Mouse (Mus musculus): ENCODE measurements around the gene Plb1.

DNA sequence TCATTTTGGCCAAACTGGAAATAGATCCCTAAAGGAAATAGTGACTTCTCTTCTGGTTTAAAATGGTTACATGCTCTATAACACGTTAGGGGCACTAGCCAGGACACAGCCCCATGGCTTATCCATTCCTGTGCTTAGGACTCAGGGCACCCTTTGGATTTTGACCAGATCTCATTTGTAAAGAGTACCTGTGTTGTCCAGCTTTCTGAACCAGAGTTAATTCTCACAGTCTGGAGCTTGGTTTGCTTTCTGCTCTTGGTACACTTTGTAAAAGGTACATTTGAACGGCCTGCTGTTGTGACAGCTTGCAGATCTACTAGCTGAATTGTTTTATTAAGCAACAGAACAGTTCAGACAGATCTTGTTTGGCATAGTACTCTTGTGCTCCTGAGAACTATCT lies 25.8 kb upstream of the Plb1 start:
- TF ChIP-seq CTCF (IDR thresholded peaks at IDR 0.05; ENCODE audit: borderline replicate concordance, extremely low read depth, insufficient read depth, insufficient read length) (no peak), POLR2A (IDR thresholded peaks at IDR 0.05; ENCODE audit: borderline replicate concordance, extremely low read depth, insufficient read depth, insufficient read length, poor library complexity, severe bottlenecking) (no peak)

Data from brain, embryonic 14.5 days (tissue).